Mouse (Mus musculus) gonadal fat pad, adult 2 months (tissue): ENCODE measurements around the gene Fntb. TPM values are rescaled to one million over a fixed set of nuclear protein-coding genes. Genes with fewer than 3 reads are reported as not detected.

ENCODE experiments used
- DNase-seq: peaks from one replicate; pipeline ENCODE4 v3.0.0-alpha.2; 2012; ENCODE audit warnings: low read depth
- polyA plus RNA-seq: library from polyadenylated mRNA; depleted of rRNA; stranded (reverse); fragments of >200 nt; gene quantifications from 2 replicates; pipeline ENCODE4 v1.2.3, GENCODE M21; 2012; rRNA removed

The Fntb gene
- polyA plus RNA-seq, 1 experiment: 28.5 TPM

- DNase-seq: no peak
These were observed 189.5 kb downstream of the Fntb start for GRCm38 (mm10) chr12:76954698-76955423.

GRCm38 (mm10) chr12:76957688-76958087 is 192.3 kb downstream of the Fntb start:
- no peak for DNase-seq

GRCm38 (mm10) chr12:76961052-76961931 is 195.9 kb downstream of the Fntb start:
- no peak for DNase-seq

- DNase-seq: peak; percentile 95
These were observed 196.8 kb downstream of the Fntb start, which contains the start of gene Max for GRCm38 (mm10) chr12:76961932-76962891. Gene Max, minus strand, starts transcription at chr12:76962201.

- no peak for DNase-seq
These were observed 199.7 kb downstream of the Fntb start for GRCm38 (mm10) chr12:76965089-76965488.

GRCm38 (mm10) chr12:76965876-76966275 is 200.5 kb downstream of the Fntb start:
- DNase-seq: no peak

Other genes starting within 250 kb of the Fntb start
- gene Plekhg3, start 234.7 kb upstream of the Fntb start, polyA plus RNA-seq: 31.6 and 34.0 TPM in 2 replicates
- gene Sptb, start 55.0 kb upstream of the Fntb start, polyA plus RNA-seq: 3.5 and 4.1 TPM in 2 replicates
- gene Churc1, start 51 bp upstream of the Fntb start, polyA plus RNA-seq: 78.5 and 91.2 TPM in 2 replicates
- 0.63 and 0.70 TPM in 2 replicates for gene Gpx2, start 30.0 kb downstream of the Fntb start, polyA plus RNA-seq
- gene Rab15, start 57.3 kb downstream of the Fntb start, polyA plus RNA-seq: 9.8 and 11.0 TPM in 2 replicates
- gene Max, start 196.6 kb downstream of the Fntb start, polyA plus RNA-seq: 27.4 and 36.9 TPM in 2 replicates